Mouse (Mus musculus): ENCODE data around the gene Dio3.

DNA sequence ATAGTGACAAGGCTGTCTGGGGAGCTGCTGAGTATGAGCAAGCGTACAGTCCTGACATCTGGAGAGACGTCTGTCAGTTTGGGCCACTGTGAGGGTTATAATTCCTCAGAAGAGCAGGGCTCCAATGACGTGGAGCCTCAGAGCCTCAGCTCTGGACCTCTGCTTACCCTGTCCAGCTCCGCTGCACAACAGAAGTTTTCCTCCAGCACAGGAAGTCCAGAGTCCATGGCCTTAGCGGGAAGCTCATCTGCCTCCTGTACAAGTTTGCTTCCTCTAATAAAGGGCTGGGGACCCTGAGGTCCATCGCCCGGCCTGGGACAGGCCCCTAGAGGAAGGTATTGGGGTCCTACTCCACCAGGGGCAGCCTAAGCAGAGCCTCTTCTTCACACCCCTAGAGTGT, 41.8 kb upstream of the Dio3 start:
- TF ChIP-seq POLR2A (IDR thresholded peaks at IDR 0.05; ENCODE audit: insufficient read depth, low read depth, low read length) (no peak), CTCF (IDR thresholded peaks at IDR 0.05; ENCODE audit: insufficient read depth, low read depth, low read length) (no peak)
